Mouse (Mus musculus) liver, embryonic 14.5 days (tissue): ENCODE data around the gene Setd7. TPM values are rescaled to one million over a fixed set of nuclear protein-coding genes. Genes with fewer than 3 reads are reported as not detected.

Source experiments
- ATAC-seq: fragments of 200-750 bp; cut with Nextera tagmentation; 2 replicates; pipeline ENCODE4 v1.8.0; 2017; ENCODE audit warnings: moderate number of reproducible peaks, mild to moderate bottlenecking, moderate library complexity; ENCODE audit not compliant: insufficient read depth
- DNase-seq, 3 experiments: peaks; one replicate each; pipeline ENCODE4 v3.0.0-alpha.2; 2012 to 2013; ENCODE audit warnings: low read depth in 3 of 3, low spot score in 3 of 3
- H3K27ac ChIP-seq: fragments of 300-500 bp; sonication (generic); 2 replicates; pipeline ENCODE4 v1.5.1; 2014; ENCODE audit warnings: moderate library complexity, mild to moderate bottlenecking, control low read depth, inconsistent platforms
- H3K27me3 ChIP-seq: fragments of 300-500 bp; sonication (generic); 2 replicates; pipeline ENCODE4 v1.6.1; 2014; ENCODE audit warnings: mild to moderate bottlenecking, low read length, moderate library complexity; ENCODE audit not compliant: control insufficient read depth, insufficient read depth
- H3K36me3 ChIP-seq: fragments of 300-500 bp; sonication (generic); replicated peaks from 2 replicates; pipeline ENCODE4 v1.6.1; 2014; ENCODE audit warnings: low read depth; ENCODE audit not compliant: control insufficient read depth, insufficient read depth
- H3K4me1 ChIP-seq, 2 experiments: fragments of 200-500 bp in 1 of 2; fragments of 300-500 bp in 1 of 2; sonication (generic) in 1 of 2; replicated peaks; 2 replicates each; pipeline ENCODE4 v1.6.1; 2012 to 2014; ENCODE audit warnings: antibody characterized with exemption in 1 of 2, inconsistent platforms in 1 of 2, low read length in 1 of 2; ENCODE audit not compliant: control insufficient read depth in 2 of 2, insufficient read depth in 2 of 2
- H3K4me2 ChIP-seq: fragments of 300-500 bp; sonication (generic); 2 replicates; pipeline ENCODE4 v1.6.1; 2014; ENCODE audit warnings: low read depth, mild to moderate bottlenecking, control low read depth, moderate library complexity
- H3K4me3 ChIP-seq, 2 experiments: fragments of 200-500 bp in 1 of 2; fragments of 300-500 bp in 1 of 2; sonication (generic) in 1 of 2; 2 replicates each; pipeline ENCODE4 v1.5.1; 2012 to 2014; ENCODE audit warnings: low read depth in 2 of 2, low read length in 2 of 2, mild to moderate bottlenecking in 2 of 2, control low read depth in 1 of 2, inconsistent platforms in 1 of 2, moderate library complexity in 1 of 2; ENCODE audit not compliant: insufficient read depth in 1 of 2
- H3K9ac ChIP-seq: fragments of 300-500 bp; sonication (generic); replicated peaks from 2 replicates; pipeline ENCODE4 v1.6.1; 2014; ENCODE audit warnings: mild to moderate bottlenecking, control low read depth, moderate library complexity
- H3K9me3 ChIP-seq: fragments of 300-500 bp; sonication (generic); 2 replicates; pipeline ENCODE4 v1.6.1; 2016; ENCODE audit warnings: low read length, mixed read lengths; ENCODE audit not compliant: control insufficient read depth
- CTCF ChIP-seq: IDR thresholded peaks from 2 replicates; pipeline ENCODE4 v1.5.1; 2016; ENCODE audit warnings: antibody characterized with exemption, low read depth, control low read depth
- EP300 ChIP-seq: IDR thresholded peaks from 2 replicates; pipeline ENCODE4 v1.6.1; 2016; ENCODE audit warnings: antibody characterized with exemption, low read depth
- WGBS: fragments of 180-500 bp; shearing (Covaris S2); extraction: QIAGEN DNeasy Blood & Tissue Kit; methylation state at CpG from one replicate; pipeline ENCODE4 v1.1.7; 2014; ENCODE audit not compliant: insufficient replicate concordance; 5-methylcytosine and 5-hydroxymethylcytosine counted together
- polyA plus RNA-seq, 2 experiments: library from polyadenylated mRNA; depleted of rRNA in 1 of 2; stranded (reverse) in 1 of 2; unstranded in 1 of 2; fragments of >200 nt; fragmentation: Nextera tagmentation in 1 of 2; extraction: Ambion mirVana in 1 of 2; gene quantifications; 2 replicates each; pipeline versions ENCODE4 v1.2.1 to v1.2.3; 2012 to 2014

The Setd7 gene
- polyA plus RNA-seq, 2 experiments = 1.0 to 1.8 TPM

DNA sequence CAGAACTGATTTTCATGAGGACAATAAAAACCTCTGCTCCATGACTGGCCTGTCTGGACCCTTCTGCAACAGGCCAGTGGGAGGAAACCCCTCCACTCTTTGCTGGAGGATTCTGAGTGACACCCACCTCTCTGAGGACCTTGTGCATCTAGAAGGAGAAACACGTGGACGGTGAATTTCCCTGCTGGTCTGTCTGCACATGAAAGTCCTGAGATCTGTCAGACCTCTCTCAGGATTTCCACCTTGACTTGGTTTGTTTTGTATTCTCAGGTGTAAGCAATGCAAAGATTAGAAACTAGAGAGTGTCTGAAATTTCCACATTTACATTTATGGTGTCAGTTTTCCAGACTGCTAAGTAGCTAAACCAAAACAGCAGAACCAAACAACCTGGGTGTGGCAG, 8.5 kb downstream of the Setd7 start:
- Histone ChIP-seq H3K36me3 (no peaks in the 10 kb centered on the region), H3K27ac (no peak overlapping the region), H3K27me3 (no peaks in the 10 kb centered on the region), H3K9me3 (no peaks in the 10 kb centered on the region), H3K9ac (no peak overlapping the region), H3K4me3 (no peak overlapping the region), H3K4me2 (no peak overlapping the region), H3K4me1 (peaks cover 0 to 15% of the 10 kb centered on the region in 2 experiments; a peak in 2 of 4 replicates)
- no peak for ATAC-seq
- no peak for DNase-seq
- no peak for TF ChIP-seq EP300
- no peak for TF ChIP-seq CTCF
- WGBS = 63% methylated on average over 2 of the region's 2 CpGs

DNA sequence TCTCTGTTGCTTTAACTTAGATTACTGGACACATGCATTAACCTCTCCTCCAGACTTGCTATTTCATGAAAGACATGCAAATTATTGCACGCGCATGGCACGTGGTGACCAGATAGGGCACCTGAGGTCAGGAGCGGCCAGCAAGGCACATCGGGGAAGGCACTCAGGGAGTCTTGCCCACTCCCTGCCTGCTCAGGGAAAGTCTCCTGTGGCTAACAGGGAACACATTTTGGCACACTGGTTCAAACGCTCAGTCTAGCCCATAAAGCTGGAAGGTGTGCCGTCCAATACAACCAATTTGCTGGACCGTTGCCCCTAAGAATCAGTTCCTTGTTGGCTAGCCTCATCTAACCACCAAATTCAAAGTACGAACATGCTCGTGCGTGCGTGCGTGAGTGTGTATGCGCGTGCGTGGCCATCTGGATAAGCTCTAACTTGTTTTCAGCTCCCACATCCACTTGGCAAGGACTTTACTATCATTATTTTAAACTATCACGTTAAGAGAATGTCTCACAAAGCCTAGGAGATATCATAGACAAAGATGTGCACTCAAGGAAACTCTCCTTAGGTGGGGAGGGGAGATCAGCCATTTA, 11.6 kb downstream of the Setd7 start:
- Histone ChIP-seq H3K27ac (no peak overlapping the region), H3K36me3 (no peaks in the 10 kb centered on the region), H3K9me3 (no peaks in the 10 kb centered on the region), H3K4me1 (peaks cover 0 to 12% of the 10 kb centered on the region in 2 experiments; a peak in 2 of 4 replicates), H3K27me3 (no peaks in the 10 kb centered on the region), H3K9ac (no peak overlapping the region), H3K4me3 (no peak overlapping the region), H3K4me2 (no peak overlapping the region)
- WGBS = 87% methylated on average over 17 of the region's 17 CpGs
- ATAC-seq = no peak
- no peak for DNase-seq
- TF ChIP-seq CTCF = no peak
- no peak for TF ChIP-seq EP300

DNA sequence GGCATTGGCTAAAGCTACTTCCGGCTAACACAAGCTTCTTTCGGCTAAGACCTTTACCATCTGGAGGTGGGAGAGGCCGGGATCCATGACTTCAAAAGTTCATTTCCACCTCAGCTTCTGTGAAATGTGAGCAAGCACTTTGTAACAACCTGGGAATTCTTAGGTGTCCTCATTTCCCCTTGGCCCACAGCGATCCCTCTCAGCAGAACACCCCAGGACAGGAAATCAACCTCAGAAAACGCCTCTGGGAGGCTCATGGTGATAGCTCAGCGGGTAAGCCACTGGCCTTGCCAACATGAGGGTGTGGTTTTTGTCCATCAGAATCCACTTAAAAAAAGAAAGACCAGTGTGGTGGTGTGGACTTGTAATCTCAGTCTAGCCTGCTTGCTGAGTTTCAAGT, 13.1 kb downstream of the Setd7 start:
- WGBS = 69% methylated on average over 6 of the region's 6 CpGs
- peaks cover 0 to 1% of the 10 kb centered on the region in 2 experiments; a peak in 1 of 4 replicates for H3K4me1 ChIP-seq
- no peaks in the 10 kb centered on the region for H3K27me3 ChIP-seq
- TF ChIP-seq EP300 = no peak
- no peak for TF ChIP-seq CTCF
- H3K9ac ChIP-seq = no peak overlapping the region
- DNase-seq = no peak
- H3K4me2 ChIP-seq = no peak overlapping the region
- no peaks in the 10 kb centered on the region for H3K9me3 ChIP-seq
- no peak for ATAC-seq
- no peak overlapping the region for H3K4me3 ChIP-seq
- H3K27ac ChIP-seq = no peak overlapping the region
- no peaks in the 10 kb centered on the region for H3K36me3 ChIP-seq

DNA sequence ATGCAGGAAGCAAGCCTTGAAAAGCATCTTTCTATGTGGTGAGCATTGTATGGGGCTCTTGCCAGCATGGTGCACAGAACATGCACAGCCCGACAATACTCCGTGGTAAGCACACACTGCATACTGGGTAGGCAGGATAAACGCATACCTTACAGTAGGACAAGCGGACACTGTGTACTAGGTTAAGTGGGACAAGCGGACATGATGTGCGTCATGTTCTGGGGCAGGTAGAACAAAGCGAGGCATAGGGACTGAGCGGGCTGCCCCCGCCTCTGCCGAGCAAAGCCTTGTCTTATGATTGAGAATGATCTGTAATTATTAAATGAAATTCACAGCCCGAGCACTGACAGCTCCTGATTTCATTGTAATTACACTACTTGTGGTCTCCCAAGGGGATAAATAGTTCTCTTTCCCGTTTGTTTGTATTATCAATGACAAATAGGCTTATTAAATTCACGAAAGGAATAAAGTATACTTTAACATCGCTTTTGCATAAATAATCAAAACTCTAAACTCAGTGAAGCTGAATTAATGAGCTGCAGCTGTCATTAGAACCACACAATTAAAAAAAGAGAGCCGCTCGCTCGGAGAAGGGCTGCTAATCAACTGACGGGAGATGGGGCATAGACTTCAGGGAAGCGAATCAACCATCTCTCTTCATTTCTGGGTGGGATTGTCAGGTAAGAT, 16.1 kb downstream of the Setd7 start:
- no peak for ATAC-seq
- Histone ChIP-seq H3K27me3 (no peaks in the 10 kb centered on the region), H3K4me2 (no peak overlapping the region), H3K4me1 (peaks cover 3 to 7% of the 10 kb centered on the region in 2 experiments; a peak in 3 of 4 replicates), H3K9me3 (no peaks in the 10 kb centered on the region), H3K9ac (no peak overlapping the region), H3K36me3 (no peaks in the 10 kb centered on the region), H3K27ac (no peak overlapping the region), H3K4me3 (no peak overlapping the region)
- WGBS = 79% methylated on average over 19 of the region's 19 CpGs
- no peak for DNase-seq
- TF ChIP-seq EP300 = no peak
- no peak for TF ChIP-seq CTCF

DNA sequence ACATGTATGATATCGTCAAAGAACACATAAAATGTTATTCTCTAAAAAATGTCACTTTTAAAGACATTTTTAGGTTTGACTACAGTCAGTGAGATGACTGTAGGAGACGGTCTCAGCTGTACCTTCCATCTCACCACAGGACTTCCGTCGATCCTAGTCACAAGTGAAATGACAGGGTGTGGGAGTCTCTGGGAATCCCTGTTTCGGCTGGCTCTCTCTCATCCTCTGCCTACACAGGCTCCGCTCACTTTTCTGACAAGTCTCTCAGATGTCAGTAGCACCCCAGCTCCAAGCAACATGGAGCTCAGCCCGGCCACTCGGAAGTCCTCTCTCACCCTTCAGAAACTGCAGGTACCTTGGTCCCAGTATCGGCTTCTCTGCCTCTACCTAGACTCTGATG, 20.0 kb downstream of the Setd7 start:
- Histone ChIP-seq H3K4me2 (no peak overlapping the region), H3K27ac (no peak overlapping the region), H3K27me3 (no peaks in the 10 kb centered on the region), H3K36me3 (peaks cover 2% of the 10 kb centered on the region; the same call in 1 of the 2 replicates), H3K4me3 (no peak overlapping the region), H3K9ac (no peak overlapping the region), H3K4me1 (peaks cover 3 to 7% of the 10 kb centered on the region in 2 experiments; a peak in 3 of 4 replicates), H3K9me3 (no peaks in the 10 kb centered on the region)
- no peak for ATAC-seq
- TF ChIP-seq CTCF (no peak), EP300 (no peak)
- 80% methylated on average over 9 of the region's 9 CpGs for WGBS
- DNase-seq = no peak
